Mouse (Mus musculus) kidney, adult 2 months (tissue): ENCODE measurements at regions not wholly inside any gene's neighbourhood (a gene's known extent, or its start where the extent isn't known, plus 50 kb on each side); places are given as distances from the start of the nearest gene placed in this dataset.

Experiments used
- DNase-seq: peaks from one replicate; pipeline ENCODE4 v3.0.0; 2021
- H3K27ac ChIP-seq: fragments of 200-500 bp; 2 replicates; pipeline ENCODE4 v1.5.1; 2012; ENCODE audit warnings: low read depth, low read length, control low read depth, inconsistent platforms; ENCODE audit not compliant: insufficient read depth
- H3K27me3 ChIP-seq: fragments of 200-500 bp; replicated peaks from 2 replicates; pipeline ENCODE4 v1.6.1; 2012; ENCODE audit warnings: mild to moderate bottlenecking, moderate library complexity, low read length, inconsistent platforms; ENCODE audit not compliant: control insufficient read depth, insufficient read depth
- H3K36me3 ChIP-seq: fragments of 200-500 bp; 2 replicates; pipeline ENCODE4 v1.6.1; 2012; ENCODE audit warnings: mild to moderate bottlenecking, moderate library complexity, low read length, inconsistent platforms; ENCODE audit not compliant: control insufficient read depth, insufficient read depth
- H3K4me1 ChIP-seq: fragments of 200-500 bp; 2 replicates; pipeline ENCODE4 v1.6.1; 2011; ENCODE audit warnings: low read length; ENCODE audit not compliant: control insufficient read depth, insufficient read depth
- H3K4me3 ChIP-seq: fragments of 200-500 bp; 2 replicates; pipeline ENCODE4 v1.5.1; 2011; ENCODE audit warnings: mild to moderate bottlenecking, low read depth, low read length, control low read depth; ENCODE audit not compliant: insufficient read depth
- CTCF ChIP-seq: fragments of 200-500 bp; conservative IDR thresholded peaks from 2 replicates; pipeline ENCODE4 v1.5.1; 2011; ENCODE audit warnings: low read depth, mild to moderate bottlenecking, control low read depth, low read length, moderate library complexity, mixed read lengths; ENCODE audit not compliant: insufficient read depth, insufficient read length
- POLR2A ChIP-seq: fragments of 200-500 bp; IDR thresholded peaks from one replicate; pipeline ENCODE4 v1.6.1; 2011; ENCODE audit warnings: low read depth, low read length, control low read depth
- WGBS: fragments of 180-500 bp; shearing (Covaris S2); methylation state at CpG from one replicate; pipeline ENCODE4 v1.1.7; 2018; 5-methylcytosine and 5-hydroxymethylcytosine counted together

- no peak overlapping the region for H3K4me3 ChIP-seq
- no peak for DNase-seq
- no peaks in the 10 kb centered on the region for H3K36me3 ChIP-seq
- no peaks in the 10 kb centered on the region for H3K4me1 ChIP-seq
- no peaks in the 10 kb centered on the region for H3K27me3 ChIP-seq
- TF ChIP-seq CTCF (no peak), POLR2A (no peak)
- 82% methylated on average over 10 of the region's 10 CpGs for WGBS
- H3K27ac ChIP-seq, result no peak overlapping the region
Measured at GRCm38 (mm10) chr2:57716754-57717510, 280.8 kb upstream of the Galnt5 start.
